Mouse (Mus musculus) erythroblast, embryonic 14.5 days (primary cell): ENCODE results near the gene Slc16a14. TPM values are rescaled to one million over a fixed set of nuclear protein-coding genes. Genes with fewer than 3 reads are reported as not detected.

Experiments
- H3K27me3 ChIP-seq: 2 replicates; pipeline ENCODE4 v1.6.1; 2012; ENCODE audit warnings: inconsistent platforms; ENCODE audit not compliant: control insufficient read depth
- H3K36me3 ChIP-seq: 2 replicates; pipeline ENCODE4 v1.6.1; 2012; ENCODE audit warnings: mild to moderate bottlenecking, inconsistent platforms; ENCODE audit not compliant: control insufficient read depth
- H3K4me1 ChIP-seq: 2 replicates; pipeline ENCODE4 v1.6.1; 2012; ENCODE audit warnings: inconsistent platforms; ENCODE audit not compliant: control insufficient read depth
- H3K4me3 ChIP-seq: replicated peaks from 2 replicates; pipeline ENCODE3; 2012; ENCODE audit warnings: moderate library complexity, mild to moderate bottlenecking, inconsistent platforms
- H3K9me3 ChIP-seq: 2 replicates; pipeline ENCODE4 v1.6.1; 2012; ENCODE audit warnings: low read length, inconsistent platforms, mixed read lengths; ENCODE audit not compliant: control insufficient read depth
- GATA1 ChIP-seq: IDR thresholded peaks from 2 replicates; pipeline ENCODE4 v1.6.1; 2012; ENCODE audit warnings: low read length, inconsistent platforms, mixed read lengths
- TAL1 ChIP-seq: IDR thresholded peaks from 3 replicates; pipeline ENCODE4 v1.6.1; 2012; ENCODE audit warnings: low read length, inconsistent platforms, mixed read lengths
- polyA plus RNA-seq: library from polyadenylated mRNA; stranded (reverse); fragments of >175 nt; gene quantifications from 2 replicates; pipeline ENCODE4 v1.2.3, GENCODE M21; 2012

Gene Slc16a14
- polyA plus RNA-seq, 1 experiment: not detected

GRCm38 (mm10) chr1:84942666-84943065 is 7.7 kb upstream of the Slc16a14 start:
- TF ChIP-seq GATA1 (no peak), TAL1 (no peak)
- Histone ChIP-seq H3K27me3 (no peaks in the 10 kb centered on the region), H3K4me1 (no peaks in the 10 kb centered on the region), H3K36me3 (no peaks in the 10 kb centered on the region), H3K4me3 (no peak overlapping the region), H3K9me3 (no peaks in the 10 kb centered on the region)

DNA sequence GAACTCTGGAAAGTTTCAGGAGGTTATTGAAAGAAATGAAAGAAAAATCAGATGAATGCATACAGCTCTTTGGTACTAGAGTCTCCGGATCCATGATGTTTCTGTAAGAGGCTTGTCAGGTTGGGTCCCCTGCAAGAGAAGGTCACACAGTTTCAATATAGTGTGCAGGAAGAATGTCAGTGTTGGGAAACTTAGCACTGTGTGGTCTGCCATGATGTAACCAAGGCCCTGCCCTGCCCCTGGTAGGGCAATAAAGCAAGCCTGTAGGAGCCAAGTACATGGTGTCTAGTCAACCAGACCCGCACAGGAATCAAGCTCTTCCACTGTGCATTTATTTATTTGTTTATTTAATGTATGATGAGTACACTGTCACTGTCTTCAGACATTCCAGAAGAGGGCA is 5.4 kb upstream of the Slc16a14 start:
- no peak for TF ChIP-seq TAL1
- no peak for TF ChIP-seq GATA1
- H3K4me1 ChIP-seq: no peaks in the 10 kb centered on the region
- peaks cover 5% of the 10 kb centered on the region for H3K27me3 ChIP-seq
- H3K4me3 ChIP-seq: no peak overlapping the region
- no peaks in the 10 kb centered on the region for H3K9me3 ChIP-seq
- H3K36me3 ChIP-seq: no peaks in the 10 kb centered on the region

- TF ChIP-seq TAL1 (no peak), GATA1 (no peak)
- H3K9me3 ChIP-seq: no peaks in the 10 kb centered on the region
- no peaks in the 10 kb centered on the region for H3K4me1 ChIP-seq
- H3K36me3 ChIP-seq: no peaks in the 10 kb centered on the region
- no peak overlapping the region for H3K4me3 ChIP-seq
- H3K27me3 ChIP-seq: peaks cover 13% of the 10 kb centered on the region
Observed at GRCm38 (mm10) chr1:84939466-84939865, 4.5 kb upstream of the Slc16a14 start.

DNA sequence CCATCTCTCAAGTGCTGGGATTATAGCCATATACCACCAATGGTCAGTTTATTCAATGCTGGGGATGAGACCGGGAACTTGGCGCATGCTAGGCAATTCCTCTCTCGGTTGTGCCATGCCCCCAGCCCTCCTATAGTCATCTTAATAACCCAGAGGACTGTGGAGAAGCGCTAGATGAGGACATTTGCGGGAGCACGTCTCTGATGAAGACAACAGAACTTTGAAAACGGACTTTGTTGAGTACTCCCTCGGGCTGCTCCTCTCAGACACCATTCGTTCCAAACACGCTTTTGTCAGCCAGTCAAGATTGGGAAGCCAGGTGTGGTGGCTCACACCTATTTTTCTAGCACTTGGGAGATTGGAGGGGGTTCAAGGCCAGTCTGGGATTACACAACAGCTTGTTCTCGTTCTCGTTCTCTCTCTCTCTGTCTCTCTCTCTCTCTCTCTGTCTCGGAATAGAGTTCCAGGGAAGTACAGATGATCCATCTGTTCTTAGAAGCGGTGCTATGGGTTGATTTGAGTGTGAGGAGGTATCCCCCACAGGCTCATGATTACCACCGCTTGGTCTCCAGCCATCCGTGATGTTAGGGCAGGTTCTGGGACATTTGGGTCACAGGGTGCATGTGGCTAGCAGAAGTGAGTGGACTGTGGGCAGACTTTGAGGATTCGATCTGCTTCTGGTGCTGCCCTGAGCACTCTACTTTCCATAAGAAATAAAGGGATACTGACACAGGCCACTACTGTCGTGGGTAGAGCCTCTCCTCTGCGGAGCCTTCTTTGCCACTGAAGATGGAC is 2.0 kb upstream of the Slc16a14 start:
- Histone ChIP-seq H3K4me3 (no peak overlapping the region), H3K36me3 (no peaks in the 10 kb centered on the region), H3K27me3 (peaks cover 24% of the 10 kb centered on the region), H3K9me3 (no peaks in the 10 kb centered on the region), H3K4me1 (no peaks in the 10 kb centered on the region)
- TF ChIP-seq GATA1: no peak
- no peak for TF ChIP-seq TAL1

GRCm38 (mm10) chr1:84935668-84936067 is 734 bp upstream of the Slc16a14 start:
- no peaks in the 10 kb centered on the region for H3K4me1 ChIP-seq
- H3K9me3 ChIP-seq: no peaks in the 10 kb centered on the region
- H3K4me3 ChIP-seq: no peak overlapping the region
- TF ChIP-seq TAL1: no peak
- no peak for TF ChIP-seq GATA1
- peaks cover 24% of the 10 kb centered on the region for H3K27me3 ChIP-seq
- H3K36me3 ChIP-seq: no peaks in the 10 kb centered on the region

DNA sequence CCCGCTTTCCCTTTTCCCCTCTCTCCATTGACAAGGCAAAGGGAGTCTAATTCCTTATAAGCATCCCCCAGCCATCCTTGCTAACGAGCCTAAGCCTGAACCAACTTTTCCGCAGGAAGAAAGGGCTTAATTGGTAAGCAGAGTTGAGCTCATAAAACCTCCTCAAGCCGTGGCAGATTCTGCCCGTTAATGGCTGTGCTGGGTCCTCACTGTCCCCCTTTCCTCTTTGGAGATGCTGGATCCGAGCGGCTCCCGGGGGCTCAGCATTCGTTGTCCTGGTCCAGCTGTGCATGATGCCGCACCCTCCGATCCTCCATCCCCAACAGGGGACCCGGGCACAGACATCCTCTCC is 807 bp downstream of the Slc16a14 start:
- H3K4me1 ChIP-seq: no peaks in the 10 kb centered on the region
- H3K36me3 ChIP-seq: no peaks in the 10 kb centered on the region
- peaks cover 24% of the 10 kb centered on the region for H3K27me3 ChIP-seq
- H3K9me3 ChIP-seq: no peaks in the 10 kb centered on the region
- no peak for TF ChIP-seq TAL1
- TF ChIP-seq GATA1: no peak
- no peak overlapping the region for H3K4me3 ChIP-seq

GRCm38 (mm10) chr1:84933472-84934150 is 1.3 kb downstream of the Slc16a14 start:
- Histone ChIP-seq H3K27me3 (peaks cover 24% of the 10 kb centered on the region), H3K9me3 (no peaks in the 10 kb centered on the region), H3K4me1 (no peaks in the 10 kb centered on the region), H3K4me3 (no peak overlapping the region), H3K36me3 (no peaks in the 10 kb centered on the region)
- TF ChIP-seq TAL1 (no peak), GATA1 (no peak)

DNA sequence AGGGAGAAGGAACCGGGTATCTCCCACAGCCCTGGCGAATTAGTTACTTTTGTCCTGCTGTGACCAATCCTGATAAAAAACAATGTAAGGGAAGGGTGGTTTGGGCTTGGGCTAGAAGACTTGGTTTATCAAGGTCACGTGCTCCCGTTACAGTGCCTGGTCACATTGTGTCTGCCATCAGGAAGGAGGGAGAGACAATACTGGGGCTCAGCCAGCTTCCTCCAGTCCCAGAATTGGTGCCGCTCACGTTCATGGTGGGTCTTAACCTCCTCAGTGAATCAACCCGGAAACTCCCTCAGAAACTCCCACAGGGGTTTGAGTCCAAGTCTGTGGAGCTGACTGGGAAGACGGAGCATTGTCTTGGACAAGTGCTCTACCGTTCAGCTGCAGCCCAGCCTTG is 9.3 kb downstream of the Slc16a14 start:
- no peaks in the 10 kb centered on the region for H3K9me3 ChIP-seq
- no peak overlapping the region for H3K4me3 ChIP-seq
- H3K27me3 ChIP-seq: no peaks in the 10 kb centered on the region
- no peaks in the 10 kb centered on the region for H3K36me3 ChIP-seq
- TF ChIP-seq GATA1: no peak
- peaks cover 4% of the 10 kb centered on the region for H3K4me1 ChIP-seq

GRCm38 (mm10) chr1:84924134-84924533 is 10.8 kb downstream of the Slc16a14 start:
- Histone ChIP-seq H3K4me1 (peaks cover 4% of the 10 kb centered on the region), H3K36me3 (no peaks in the 10 kb centered on the region), H3K9me3 (no peaks in the 10 kb centered on the region), H3K27me3 (no peaks in the 10 kb centered on the region), H3K4me3 (no peak overlapping the region)
- no peak for TF ChIP-seq TAL1
